Mouse (Mus musculus): ENCODE data around the gene 2810408A11Rik. TPM values are rescaled to one million over a fixed set of nuclear protein-coding genes. Genes with fewer than 3 reads are reported as not detected.

Gene 2810408A11Rik
- polyA plus RNA-seq, 1 experiment from 2014 or later, result 7.6 TPM

GRCm38 (mm10) chr11:69849884-69850283 lies 50.9 kb downstream of the 2810408A11Rik start:
- DNase-seq (ENCODE audit: low spot score) (no peak), ATAC-seq (ENCODE audit: low FRiP score) (no peak)
- 92% methylated on average over 15 of the region's 15 CpGs for WGBS
- Histone ChIP-seq H3K4me1 (replicated peaks; ENCODE audit: control insufficient read depth, insufficient read depth, low read length) (peaks cover 24% of the 10 kb centered on the region), H3K27ac (no peak overlapping the region), H3K4me3 (replicated peaks; ENCODE audit: low read length) (no peak overlapping the region), H3K36me3 (replicated peaks; ENCODE audit: control insufficient read depth, insufficient read depth) (peaks cover 40% of the 10 kb centered on the region), H3K27me3 (ENCODE audit: control insufficient read depth, insufficient read depth, low read length) (no peaks in the 10 kb centered on the region), H3K4me2 (replicated peaks) (no peak overlapping the region), H3K9me3 (ENCODE audit: control insufficient read depth, low read length) (no peaks in the 10 kb centered on the region), H3K9ac (no peak overlapping the region)

GRCm38 (mm10) chr11:69849128-69849527 lies 51.7 kb downstream of the 2810408A11Rik start:
- Histone ChIP-seq H3K27ac (no peak overlapping the region), H3K4me3 (replicated peaks; ENCODE audit: low read length) (no peak overlapping the region), H3K9me3 (ENCODE audit: control insufficient read depth, low read length) (no peaks in the 10 kb centered on the region), H3K27me3 (ENCODE audit: control insufficient read depth, insufficient read depth, low read length) (no peaks in the 10 kb centered on the region), H3K4me1 (replicated peaks; ENCODE audit: control insufficient read depth, insufficient read depth, low read length) (peaks cover 24% of the 10 kb centered on the region), H3K36me3 (replicated peaks; ENCODE audit: control insufficient read depth, insufficient read depth) (peaks cover 40% of the 10 kb centered on the region), H3K4me2 (replicated peaks) (no peak overlapping the region), H3K9ac (no peak overlapping the region)
- no peak for ATAC-seq (ENCODE audit: low FRiP score)
- WGBS, result 94% methylated on average over 9 of the region's 9 CpGs
- DNase-seq (ENCODE audit: low spot score), result no peak

DNA sequence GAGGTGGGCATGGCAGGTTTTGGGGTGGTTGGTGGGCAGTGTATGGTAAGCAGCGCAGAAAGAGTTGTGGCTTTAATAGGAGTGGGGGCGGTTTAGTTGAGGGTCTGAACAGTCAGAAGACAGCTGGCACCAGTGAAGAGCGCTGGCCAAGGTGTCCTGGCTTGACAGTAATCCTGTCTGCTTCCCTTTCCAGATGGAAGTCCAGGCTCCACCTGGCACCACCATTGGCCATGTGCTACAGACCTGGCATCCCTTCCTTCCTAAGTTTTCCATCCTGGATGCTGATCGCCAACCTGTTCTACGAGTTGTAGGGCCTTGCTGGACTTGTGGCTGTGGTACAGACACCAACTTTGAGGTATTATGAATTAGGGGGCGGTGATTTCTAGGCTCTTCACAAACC lies 52.8 kb downstream of the 2810408A11Rik start:
- Histone ChIP-seq H3K9me3 (ENCODE audit: control insufficient read depth, low read length) (no peaks in the 10 kb centered on the region), H3K4me3 (replicated peaks; ENCODE audit: low read length) (peak overlapping the region; percentile 60), H3K4me2 (replicated peaks) (peak overlapping the region; percentile 86), H3K27me3 (ENCODE audit: control insufficient read depth, insufficient read depth, low read length) (no peaks in the 10 kb centered on the region), H3K4me1 (replicated peaks; ENCODE audit: control insufficient read depth, insufficient read depth, low read length) (peaks cover 24% of the 10 kb centered on the region), H3K36me3 (replicated peaks; ENCODE audit: control insufficient read depth, insufficient read depth) (peaks cover 40% of the 10 kb centered on the region), H3K27ac (no peak overlapping the region), H3K9ac (peak overlapping the region; percentile 77; the same call in 1 of the 2 replicates)
- DNase-seq (ENCODE audit: low spot score) (no peak), ATAC-seq (ENCODE audit: low FRiP score) (no peak)
- WGBS, result 92% methylated on average over 6 of the region's 6 CpGs

Small RNA genes lying within 50 kb of the gene (microRNA-seq; reads per million reads assigned to microRNA genes)
- not detected for gene Mir6924

Other genes starting within 250 kb of the 2810408A11Rik start
- gene Sox15, start 245.7 kb downstream of the 2810408A11Rik start, polyA plus RNA-seq (2014; fragmentation: Nextera tagmentation; extraction: Ambion mirVana), result not detected in 2 replicates
- gene Mpdu1, start 238.3 kb downstream of the 2810408A11Rik start, polyA plus RNA-seq (2014; fragmentation: Nextera tagmentation; extraction: Ambion mirVana), result 47.4 and 63.7 TPM in 2 replicates
- gene Cd68, start 234.8 kb downstream of the 2810408A11Rik start, polyA plus RNA-seq (2014; fragmentation: Nextera tagmentation; extraction: Ambion mirVana), result 8.0 and 10.3 TPM in 2 replicates
- 559 and 579 TPM in 2 replicates for gene Eif4a1, start 228.6 kb downstream of the 2810408A11Rik start, polyA plus RNA-seq (2014; fragmentation: Nextera tagmentation; extraction: Ambion mirVana)
- 96.2 and 99.2 TPM in 2 replicates for gene Senp3, start 218.9 kb downstream of the 2810408A11Rik start, polyA plus RNA-seq (2014; fragmentation: Nextera tagmentation; extraction: Ambion mirVana)
- gene Tnfsf13, start 215.2 kb downstream of the 2810408A11Rik start, polyA plus RNA-seq (2014; fragmentation: Nextera tagmentation; extraction: Ambion mirVana), result 0.20 and 0.55 TPM in 2 replicates
- gene Tnfsf12, start 205.1 kb downstream of the 2810408A11Rik start, polyA plus RNA-seq (2014; fragmentation: Nextera tagmentation; extraction: Ambion mirVana), result 4.2 and 5.0 TPM in 2 replicates
- gene Tnfsfm13, start 204.9 kb downstream of the 2810408A11Rik start, polyA plus RNA-seq (2014; fragmentation: Nextera tagmentation; extraction: Ambion mirVana), result 1.1 and 2.6 TPM in 2 replicates
- 24.3 and 26.9 TPM in 2 replicates for gene Polr2a, start 142.3 kb downstream of the 2810408A11Rik start, polyA plus RNA-seq (2014; fragmentation: Nextera tagmentation; extraction: Ambion mirVana)
- gene Slc35g3, start 139.0 kb downstream of the 2810408A11Rik start, polyA plus RNA-seq (2014; fragmentation: Nextera tagmentation; extraction: Ambion mirVana), result 0.27 and 0.39 TPM in 2 replicates
- 4.6 TPM in 2 replicates for gene Zbtb4, start 135.1 kb downstream of the 2810408A11Rik start, polyA plus RNA-seq (2014; fragmentation: Nextera tagmentation; extraction: Ambion mirVana)
- gene Chrnb1, start 105.0 kb downstream of the 2810408A11Rik start, polyA plus RNA-seq (2014; fragmentation: Nextera tagmentation; extraction: Ambion mirVana), result 1.4 and 1.6 TPM in 2 replicates
- gene Fgf11, start 99.1 kb downstream of the 2810408A11Rik start, polyA plus RNA-seq (2014; fragmentation: Nextera tagmentation; extraction: Ambion mirVana), result 4.3 TPM in 2 replicates
- gene Tmem102, start 95.4 kb downstream of the 2810408A11Rik start, polyA plus RNA-seq (2014; fragmentation: Nextera tagmentation; extraction: Ambion mirVana), result 0.90 and 1.9 TPM in 2 replicates
- gene Gm39566, start 85.7 kb downstream of the 2810408A11Rik start, polyA plus RNA-seq (2014; fragmentation: Nextera tagmentation; extraction: Ambion mirVana), result not detected in 2 replicates
- gene Spem2, start 82.5 kb downstream of the 2810408A11Rik start, polyA plus RNA-seq (2014; fragmentation: Nextera tagmentation; extraction: Ambion mirVana), result not detected in 2 replicates
- 0.40 and 0.44 TPM in 2 replicates for gene Spem1, start 78.8 kb downstream of the 2810408A11Rik start, polyA plus RNA-seq (2014; fragmentation: Nextera tagmentation; extraction: Ambion mirVana)
- gene Nlgn2, start 63.2 kb downstream of the 2810408A11Rik start, polyA plus RNA-seq (2014; fragmentation: Nextera tagmentation; extraction: Ambion mirVana), result 22.3 and 24.7 TPM in 2 replicates
- gene Tmem256, start 62.5 kb downstream of the 2810408A11Rik start, polyA plus RNA-seq (2014; fragmentation: Nextera tagmentation; extraction: Ambion mirVana), result 321 and 409 TPM in 2 replicates
- gene Plscr3, start 54.6 kb downstream of the 2810408A11Rik start, polyA plus RNA-seq (2014; fragmentation: Nextera tagmentation; extraction: Ambion mirVana), result 39.3 and 39.8 TPM in 2 replicates
- not detected in 2 replicates for gene Tnk1, start 42.3 kb downstream of the 2810408A11Rik start, polyA plus RNA-seq (2014; fragmentation: Nextera tagmentation; extraction: Ambion mirVana)
- gene Tmem95, start 23.0 kb downstream of the 2810408A11Rik start, polyA plus RNA-seq (2014; fragmentation: Nextera tagmentation; extraction: Ambion mirVana), result not detected in 2 replicates
- gene Kctd11, start 19.6 kb downstream of the 2810408A11Rik start, polyA plus RNA-seq (2014; fragmentation: Nextera tagmentation; extraction: Ambion mirVana), result 2.2 and 2.3 TPM in 2 replicates
- gene Acap1, start 5.4 kb downstream of the 2810408A11Rik start, polyA plus RNA-seq (2014; fragmentation: Nextera tagmentation; extraction: Ambion mirVana), result 0.20 and 0.33 TPM in 2 replicates
- 25.6 and 28.1 TPM in 2 replicates for gene Neurl4, start 85 bp upstream of the 2810408A11Rik start, polyA plus RNA-seq (2014; fragmentation: Nextera tagmentation; extraction: Ambion mirVana)
- gene Gps2, start 12.9 kb upstream of the 2810408A11Rik start, polyA plus RNA-seq (2014; fragmentation: Nextera tagmentation; extraction: Ambion mirVana), result 50.4 and 56.5 TPM in 2 replicates
- 1,061 and 1,077 TPM in 2 replicates for gene Eif5a, start 21.0 kb upstream of the 2810408A11Rik start, polyA plus RNA-seq (2014; fragmentation: Nextera tagmentation; extraction: Ambion mirVana)
- 7.1 and 7.3 TPM in 2 replicates for gene Ybx2, start 34.8 kb upstream of the 2810408A11Rik start, polyA plus RNA-seq (2014; fragmentation: Nextera tagmentation; extraction: Ambion mirVana)
- gene Slc2a4, start 47.2 kb upstream of the 2810408A11Rik start, polyA plus RNA-seq (2014; fragmentation: Nextera tagmentation; extraction: Ambion mirVana), result 2.2 and 2.3 TPM in 2 replicates
- 0.32 and 0.47 TPM in 2 replicates for gene Cldn7, start 63.8 kb upstream of the 2810408A11Rik start, polyA plus RNA-seq (2014; fragmentation: Nextera tagmentation; extraction: Ambion mirVana)
- 25.5 and 29.4 TPM in 2 replicates for gene Ctdnep1, start 80.2 kb upstream of the 2810408A11Rik start, polyA plus RNA-seq (2014; fragmentation: Nextera tagmentation; extraction: Ambion mirVana)
- gene Elp5, start 81.5 kb upstream of the 2810408A11Rik start, polyA plus RNA-seq (2014; fragmentation: Nextera tagmentation; extraction: Ambion mirVana), result 168 and 169 TPM in 2 replicates
- gene Gabarap, start 90.2 kb upstream of the 2810408A11Rik start, polyA plus RNA-seq (2014; fragmentation: Nextera tagmentation; extraction: Ambion mirVana), result 624 and 628 TPM in 2 replicates
- 38.0 and 38.4 TPM in 2 replicates for gene Phf23, start 94.8 kb upstream of the 2810408A11Rik start, polyA plus RNA-seq (2014; fragmentation: Nextera tagmentation; extraction: Ambion mirVana)
- gene Dvl2, start 99.6 kb upstream of the 2810408A11Rik start, polyA plus RNA-seq (2014; fragmentation: Nextera tagmentation; extraction: Ambion mirVana), result 17.9 and 20.9 TPM in 2 replicates
- gene Acadvl, start 114.4 kb upstream of the 2810408A11Rik start, polyA plus RNA-seq (2014; fragmentation: Nextera tagmentation; extraction: Ambion mirVana), result 49.9 and 56.1 TPM in 2 replicates
- 25.6 and 26.6 TPM in 2 replicates for gene Dlg4, start 116.0 kb upstream of the 2810408A11Rik start, polyA plus RNA-seq (2014; fragmentation: Nextera tagmentation; extraction: Ambion mirVana)
- 2.4 and 4.1 TPM in 2 replicates for gene Asgr1, start 153.1 kb upstream of the 2810408A11Rik start, polyA plus RNA-seq (2014; fragmentation: Nextera tagmentation; extraction: Ambion mirVana)
- not detected in 2 replicates for gene Asgr2, start 191.7 kb upstream of the 2810408A11Rik start, polyA plus RNA-seq (2014; fragmentation: Nextera tagmentation; extraction: Ambion mirVana)
- 0.93 and 1.1 TPM in 2 replicates for gene Mgl2, start 229.3 kb upstream of the 2810408A11Rik start, polyA plus RNA-seq (2014; fragmentation: Nextera tagmentation; extraction: Ambion mirVana)

Measured in hindbrain, embryonic 14.5 days (tissue).